Mouse (Mus musculus): ENCODE measurements around the gene Sec14l1.

The Sec14l1 gene

GRCm38 (mm10) chr11:117109179-117109954, 5.6 kb upstream of the Sec14l1 start:
- DNase-seq = no peak

GRCm38 (mm10) chr11:117111967-117112648, 2.9 kb upstream of the Sec14l1 start:
- DNase-seq = no peak

GRCm38 (mm10) chr11:117112649-117113051, 2.3 kb upstream of the Sec14l1 start:
- no peak for DNase-seq

GRCm38 (mm10) chr11:117113377-117113776, 1.6 kb upstream of the Sec14l1 start:
- DNase-seq = no peak

- no peak for DNase-seq
Measured at GRCm38 (mm10) chr11:117114231-117114591, 757 bp upstream of the Sec14l1 start.

GRCm38 (mm10) chr11:117115346-117116219, 615 bp downstream of the Sec14l1 start:
- DNase-seq = peak; percentile 63 to 73

GRCm38 (mm10) chr11:117116350-117117303, 1.7 kb downstream of the Sec14l1 start:
- DNase-seq = no peak

GRCm38 (mm10) chr11:117117321-117117720, 2.4 kb downstream of the Sec14l1 start:
- no peak for DNase-seq

- no peak for DNase-seq
Measured at GRCm38 (mm10) chr11:117117791-117118190, 2.8 kb downstream of the Sec14l1 start.

- no peak for DNase-seq
Measured at GRCm38 (mm10) chr11:117118248-117118647, 3.3 kb downstream of the Sec14l1 start.

- peak; percentile 44 to 47 for DNase-seq
Measured at GRCm38 (mm10) chr11:117118721-117119321, 3.9 kb downstream of the Sec14l1 start.

- no peak for DNase-seq
Measured at GRCm38 (mm10) chr11:117119723-117120122, 4.8 kb downstream of the Sec14l1 start.

GRCm38 (mm10) chr11:117120285-117121163, 5.6 kb downstream of the Sec14l1 start:
- no peak for DNase-seq

- peak; percentile 58 to 63 for DNase-seq
Measured at GRCm38 (mm10) chr11:117121164-117121535, 6.2 kb downstream of the Sec14l1 start.

- no peak for DNase-seq
Measured at GRCm38 (mm10) chr11:117121954-117122353, 7.0 kb downstream of the Sec14l1 start.

- no peak for DNase-seq
Measured at GRCm38 (mm10) chr11:117123418-117124085, 8.6 kb downstream of the Sec14l1 start.

GRCm38 (mm10) chr11:117124539-117124938, 9.6 kb downstream of the Sec14l1 start:
- no peak for DNase-seq

- no peak for DNase-seq
Measured at GRCm38 (mm10) chr11:117127250-117127837, 12.4 kb downstream of the Sec14l1 start.

- no peak for DNase-seq
Measured at GRCm38 (mm10) chr11:117127931-117128548, 13.1 kb downstream of the Sec14l1 start.
